Mouse (Mus musculus) liver, postnatal 0 days (tissue): ENCODE data around the gene Dusp12.

ENCODE experiments used
- CTCF ChIP-seq: sonication (generic); IDR thresholded peaks from 2 replicates; pipeline ENCODE4 v1.5.1; 2016; ENCODE audit warnings: antibody characterized with exemption, low read depth
- EP300 ChIP-seq: IDR thresholded peaks from 2 replicates; pipeline ENCODE4 v1.6.1; 2016; ENCODE audit warnings: antibody characterized with exemption, low read depth, mild to moderate bottlenecking

GRCm38 (mm10) chr1:170884390-170884789, 950 bp downstream of the Dusp12 start:
- TF ChIP-seq CTCF (no peak), EP300 (no peak)
